In the genomic region with DNA sequence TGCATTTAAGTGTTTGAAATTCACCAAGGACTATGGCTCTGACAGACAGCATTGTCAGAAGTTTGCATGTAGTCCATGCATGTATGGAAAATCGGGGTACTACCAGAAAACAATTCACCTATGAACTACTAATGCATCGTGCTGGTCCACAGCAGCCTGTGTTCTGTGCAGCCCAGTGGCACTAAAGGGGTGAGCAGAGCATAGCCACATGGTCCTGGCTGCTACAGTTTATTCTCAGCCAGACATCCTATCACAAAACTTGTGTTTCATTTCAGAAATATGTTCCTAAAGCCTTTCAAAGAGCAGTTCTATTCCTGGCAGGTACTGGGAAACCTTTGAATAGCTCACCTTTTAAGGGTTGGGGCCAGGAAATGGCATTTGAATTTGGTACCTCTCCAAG, we compare ENCODE assay signal across 23 mouse cellular contexts. TPM values are rescaled to one million over a fixed set of nuclear protein-coding genes. Genes with fewer than 3 reads are reported as not detected.
DNase-seq lines count a peak whose midpoint lies in the region; ATAC-seq lines count a peak whose summit lies in the region.
"Had no signal": no experiment of that assay in that cellular context is flagged by ENCODE, and none has a peak within 500 bp of the region (broad histone marks: within the 10 kb centered on the region; RNA-seq: fewer than 3 reads in every experiment).

No protein-coding gene starts in this region.

- H3K4me1 ChIP-seq in forebrain, embryonic 15.5 days = peaks cover 20% of the 10 kb centered on the region
- H3K4me1 ChIP-seq in forebrain, embryonic 14.5 days (ENCODE audit: control insufficient read depth, insufficient read depth, low read length) = peaks cover 9% of the 10 kb centered on the region
- peaks cover 38 to 84% of the 10 kb centered on the region in 2 experiments for H3K4me1 ChIP-seq in heart, embryonic 14.5 days (ENCODE audit: control insufficient read depth in 2 of 2, insufficient read depth in 2 of 2, low read length in 2 of 2)
- H3K4me1 ChIP-seq in heart, embryonic 11.5 days (ENCODE audit: control insufficient read depth, insufficient read depth, low read length) = peaks cover 42% of the 10 kb centered on the region

- H3K4me3 ChIP-seq in forebrain, embryonic 15.5 days = no peak overlapping the region
- no peak overlapping the region for H3K4me3 ChIP-seq in forebrain, embryonic 14.5 days (ENCODE audit: low read depth, low read length)
- H3K4me3 ChIP-seq in heart, embryonic 14.5 days (ENCODE audit: control insufficient read depth in 1 of 2, insufficient read depth in 1 of 2, low read depth in 1 of 2, low read length in 2 of 2) = no peak overlapping the region
- H3K4me3 ChIP-seq in heart, embryonic 11.5 days (ENCODE audit: low read depth, low read length) = no peak overlapping the region
- H3K4me3 ChIP-seq: embryonic facial prominence, embryonic 15.5 days; erythroblast, embryonic 14.5 days; forebrain, embryonic 10.5 days; hindbrain, embryonic 12.5 days had no signal

- 0 out of 2 replicates have a peak overlapping the region, but pooled peaks have one; percentile 19 for H3K27ac ChIP-seq in forebrain, embryonic 15.5 days (replicated peaks)
- H3K27ac ChIP-seq in forebrain, embryonic 14.5 days (ENCODE audit: low read depth, low read length) = no peak overlapping the region
- peak overlapping the region; percentile 50 to 75; a peak in 3 of 4 replicates for H3K27ac ChIP-seq in heart, embryonic 14.5 days (replicated peaks in 1 of 2; ENCODE audit: control insufficient read depth in 1 of 2, insufficient read depth in 1 of 2, low read depth in 2 of 2, low read length in 2 of 2)
- no peak overlapping the region for H3K27ac ChIP-seq in heart, embryonic 11.5 days (ENCODE audit: low read depth, low read length)
- H3K27ac ChIP-seq: embryonic facial prominence, embryonic 15.5 days; forebrain, embryonic 10.5 days; hindbrain, embryonic 12.5 days had no signal

- no peaks in the 10 kb centered on the region for H3K9me3 ChIP-seq in forebrain, embryonic 15.5 days
- no peaks in the 10 kb centered on the region for H3K9me3 ChIP-seq in forebrain, embryonic 14.5 days (replicated peaks; ENCODE audit: control insufficient read depth, low read length)
- no peaks in the 10 kb centered on the region for H3K9me3 ChIP-seq in heart, embryonic 14.5 days (ENCODE audit: control insufficient read depth, low read length)
- no peaks in the 10 kb centered on the region for H3K9me3 ChIP-seq in heart, embryonic 11.5 days (replicated peaks; ENCODE audit: control insufficient read depth, low read length)
- H3K9me3 ChIP-seq: embryonic facial prominence, embryonic 15.5 days; forebrain, embryonic 10.5 days; hindbrain, embryonic 12.5 days had no signal

- DNase-seq in forebrain, embryonic 14.5 days (ENCODE audit: low spot score) = no peak
- peak; percentile 6 for DNase-seq in heart, postnatal 4 days
- no peak for DNase-seq in heart, postnatal 25 days (ENCODE audit: low spot score)
- DNase-seq in testis, postnatal 10 days (ENCODE audit: low spot score) = peak; percentile 23
- no peak for DNase-seq in testis, postnatal 14 days (ENCODE audit: low spot score)
- DNase-seq: adrenal gland, postnatal 10 days; B cell, adult 2 months; cerebellum, adult 11 months; cerebellum, adult 8-10 months; cerebellum, postnatal 14 days; embryo, embryonic 11 days; gastrocnemius, postnatal 10 days; kidney, adult 11 months had no signal

- ATAC-seq in forebrain, embryonic 15.5 days (replicated peaks) = no peak
- ATAC-seq in forebrain, embryonic 14.5 days = no peak
- no peak for ATAC-seq in heart, embryonic 14.5 days (ENCODE audit: insufficient number of reproducible peaks, insufficient read depth, low FRiP score, low read depth)
- ATAC-seq in heart, embryonic 11.5 days (replicated peaks; ENCODE audit: insufficient number of reproducible peaks, low FRiP score, low TSS enrichment) = no peak
- ATAC-seq: forebrain, embryonic 16.5 days; hindbrain, embryonic 16.5 days had no signal

- H3K4me2 ChIP-seq in forebrain, embryonic 15.5 days (replicated peaks) = no peak overlapping the region
- no peak overlapping the region for H3K4me2 ChIP-seq in forebrain, embryonic 14.5 days (ENCODE audit: low read length)
- peak overlapping the region; percentile 24 for H3K4me2 ChIP-seq in heart, embryonic 14.5 days (ENCODE audit: low read length)
- no peak overlapping the region for H3K4me2 ChIP-seq in heart, embryonic 11.5 days
- H3K4me2 ChIP-seq: embryonic facial prominence, embryonic 15.5 days; hindbrain, embryonic 12.5 days had no signal

- H3K36me3 ChIP-seq in forebrain, embryonic 15.5 days = no peaks in the 10 kb centered on the region
- no peaks in the 10 kb centered on the region for H3K36me3 ChIP-seq in forebrain, embryonic 14.5 days (ENCODE audit: control insufficient read depth, insufficient read depth, low read length)
- no peaks in the 10 kb centered on the region for H3K36me3 ChIP-seq in heart, embryonic 14.5 days (ENCODE audit: control insufficient read depth, insufficient read depth, low read length)
- no peaks in the 10 kb centered on the region for H3K36me3 ChIP-seq in heart, embryonic 11.5 days (ENCODE audit: control insufficient read depth, insufficient read depth, low read length)
- H3K36me3 ChIP-seq: embryonic facial prominence, embryonic 15.5 days; hindbrain, embryonic 12.5 days had no signal

- H3K9ac ChIP-seq in forebrain, embryonic 15.5 days (replicated peaks) = no peak overlapping the region
- no peak overlapping the region for H3K9ac ChIP-seq in forebrain, embryonic 14.5 days (ENCODE audit: low read length)
- peak overlapping the region; percentile 50; the same call in 1 of the 2 replicates for H3K9ac ChIP-seq in heart, embryonic 14.5 days (ENCODE audit: low read length)
- H3K9ac ChIP-seq in heart, embryonic 11.5 days (ENCODE audit: low read depth, low read length) = no peak overlapping the region
- H3K9ac ChIP-seq: embryonic facial prominence, embryonic 15.5 days; hindbrain, embryonic 12.5 days had no signal

- no peaks in the 10 kb centered on the region for H3K27me3 ChIP-seq in forebrain, embryonic 15.5 days
- H3K27me3 ChIP-seq in forebrain, embryonic 14.5 days (replicated peaks; ENCODE audit: control insufficient read depth, insufficient read depth, low read length) = no peaks in the 10 kb centered on the region
- no peaks in the 10 kb centered on the region for H3K27me3 ChIP-seq in heart, embryonic 14.5 days (ENCODE audit: control insufficient read depth, insufficient read depth, low read length)
- H3K27me3 ChIP-seq in heart, embryonic 11.5 days (ENCODE audit: control insufficient read depth, insufficient read depth, low read length) = no peaks in the 10 kb centered on the region
- H3K27me3 ChIP-seq: embryonic facial prominence, embryonic 15.5 days; hindbrain, embryonic 12.5 days had no signal

- intact Hi-C loops in heart, postnatal 25 days (cut with DNase I) = no loop called here

- WGBS in forebrain, embryonic 15.5 days = 50% methylated on average over 2 of the region's 2 CpGs
- WGBS in forebrain, embryonic 14.5 days = 62% methylated on average over 2 of the region's 2 CpGs
- 53% methylated on average over 2 of the region's 2 CpGs for WGBS in heart, embryonic 14.5 days
- WGBS in heart, embryonic 11.5 days (ENCODE audit: insufficient replicate concordance) = 72% methylated on average over 2 of the region's 2 CpGs

RNA-seq across cellular contexts. Expression of a gene that starts 8.0 kb away (rescaled TPM):
- 20.8 and 21.1 TPM in 2 replicates for polyA plus RNA-seq in forebrain, embryonic 15.5 days (2015; fragmentation: Nextera tagmentation; extraction: Ambion mirVana)
- polyA plus RNA-seq in forebrain, embryonic 14.5 days (2014; fragmentation: Nextera tagmentation; extraction: Ambion mirVana) = 15.7 and 18.5 TPM in 2 replicates
- polyA plus RNA-seq in heart, embryonic 14.5 days (2014; fragmentation: Nextera tagmentation; extraction: Ambion mirVana) = 17.2 and 19.2 TPM in 2 replicates
- polyA plus RNA-seq in heart, embryonic 11.5 days (2014; fragmentation: Nextera tagmentation; extraction: Ambion mirVana) = 15.3 and 25.2 TPM in 2 replicates
- 10 to 100 TPM; 43.5 to 45.3 TPM for total RNA-seq in heart, postnatal 4 days (2021)
- total RNA-seq in heart, postnatal 25 days (2021) = 10 to 100 TPM; 10.5 to 13.2 TPM
- total RNA-seq: MEL had no signal
- polyA plus RNA-seq: erythroblast, embryonic 14.5 days had no signal

Comparison
In these comparisons a context has a peak if more than half of its experiments do, and no peak if none do; other contexts are left out.
1. H3K27ac ChIP-seq: peak in forebrain, embryonic 15.5 days (single experiment) and heart, embryonic 14.5 days (2 of 2); none in forebrain, embryonic 14.5 days (single experiment) and heart, embryonic 11.5 days (single experiment).
2. DNase-seq: peak in heart, postnatal 4 days (single experiment) and testis, postnatal 10 days (single experiment); none in forebrain, embryonic 14.5 days (single experiment), heart, postnatal 25 days (single experiment) and testis, postnatal 14 days (single experiment).